ENCODE assay signal across 8 mouse cellular contexts in the genomic region with DNA sequence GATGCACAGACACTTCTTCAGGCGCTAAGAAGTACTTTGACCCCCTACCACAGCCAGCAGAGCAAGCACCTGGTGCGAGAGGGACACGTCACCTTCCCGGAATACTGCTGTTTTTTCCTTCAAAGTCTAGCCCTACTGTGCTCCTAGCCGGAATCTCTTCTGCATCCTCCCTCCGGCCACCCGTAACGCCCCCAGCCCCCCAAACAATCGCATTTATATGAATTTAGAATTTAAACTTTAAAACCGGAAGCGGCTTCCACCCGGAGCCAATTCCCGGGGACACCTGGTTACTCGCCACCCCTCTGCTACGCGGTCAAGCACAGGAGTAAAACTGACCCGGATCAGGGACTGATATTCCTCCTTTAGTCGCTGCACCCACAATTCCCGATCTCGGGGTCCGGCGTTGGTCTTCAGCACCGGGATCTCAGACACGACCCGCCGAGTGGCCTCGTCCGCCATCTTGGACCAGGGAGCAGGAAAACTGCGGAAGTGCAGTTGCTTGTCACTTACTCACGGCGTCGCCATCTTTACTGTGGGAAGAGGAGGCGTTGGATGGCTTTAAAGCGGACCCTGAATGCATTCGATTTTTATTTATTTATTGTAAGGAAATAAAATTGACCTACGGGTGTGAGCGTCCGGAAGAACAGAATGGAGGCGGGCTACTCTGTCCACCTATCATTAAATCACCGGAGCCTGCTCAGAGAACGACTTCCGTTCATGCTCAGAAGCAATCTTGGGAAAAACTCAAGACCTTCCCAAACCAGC. TPM values are rescaled to one million over a fixed set of nuclear protein-coding genes. Genes with fewer than 3 reads are reported as not detected.
A peak's percentile ranks its signal among the peaks of the same experiment; 100 is the strongest.
DNase-seq lines count a peak whose midpoint lies in the region; ATAC-seq and TF ChIP-seq lines count a peak whose summit lies in the region.

A gene (minus strand): TSS at position 727 of the 765 bp plus-strand sequence.

- H3K27me3 ChIP-seq in hindbrain, embryonic 11.5 days (ENCODE audit: control insufficient read depth, insufficient read depth, low read length), result peaks cover 6% of the 10 kb centered on the region
- H3K27me3 ChIP-seq in lung, embryonic 16.5 days (ENCODE audit: control insufficient read depth, insufficient read depth, low read depth, low read length), result peaks cover 8% of the 10 kb centered on the region
- no peaks in the 10 kb centered on the region for H3K27me3 ChIP-seq in thymus, adult 2 months (ENCODE audit: control insufficient read depth, insufficient read depth, low read length)

- H3K4me2 ChIP-seq in hindbrain, embryonic 11.5 days (replicated peaks; ENCODE audit: low read depth, low read length), result peak within 1 kb of the TSS; percentile 65
- peak within 1 kb of the TSS; percentile 79 for H3K4me2 ChIP-seq in lung, embryonic 16.5 days (ENCODE audit: low read depth, low read length)

- peak; percentile 87 for ATAC-seq in hindbrain, embryonic 11.5 days (ENCODE audit: low FRiP score)
- ATAC-seq in lung, embryonic 16.5 days (ENCODE audit: low read depth), result peak; percentile 86

- no peaks in the 10 kb centered on the region for H3K36me3 ChIP-seq in hindbrain, embryonic 11.5 days (ENCODE audit: control insufficient read depth, insufficient read depth, low read length)
- peaks cover 4% of the 10 kb centered on the region for H3K36me3 ChIP-seq in lung, embryonic 16.5 days (ENCODE audit: control insufficient read depth, insufficient read depth, low read length)
- H3K36me3 ChIP-seq in thymus, adult 2 months (ENCODE audit: control insufficient read depth, insufficient read depth, low read length), result no peaks in the 10 kb centered on the region; the same call in 1 of the 2 replicates

- H3K4me1 ChIP-seq in hindbrain, embryonic 11.5 days (replicated peaks; ENCODE audit: control insufficient read depth, insufficient read depth, low read length), result 0 out of 2 replicates have a peak, but pooled peaks cover 3% of the 10 kb centered on the region
- H3K4me1 ChIP-seq in lung, embryonic 16.5 days (replicated peaks; ENCODE audit: control insufficient read depth, insufficient read depth, low read length), result peaks cover 7% of the 10 kb centered on the region; the same call in 1 of the 2 replicates
- peaks cover 2% of the 10 kb centered on the region; the same call in 1 of the 2 replicates for H3K4me1 ChIP-seq in thymus, adult 2 months (replicated peaks; ENCODE audit: control insufficient read depth, insufficient read depth, low read length)

- 1% methylated on average over 42 of the region's 42 CpGs for WGBS in hindbrain, embryonic 11.5 days
- WGBS in lung, embryonic 16.5 days, result under 1% methylated on average over 42 of the region's 42 CpGs
- WGBS in thymus, adult 2 months, result under 1% methylated on average over 42 of the region's 42 CpGs

- TF ChIP-seq POLR2A in thymus, adult 2 months (IDR thresholded peaks at IDR 0.05; ENCODE audit: control insufficient read depth, extremely low read depth, insufficient read depth, low read length, poor library complexity), result 0 out of 2 replicates have a peak, but pooled peaks have one; percentile 41

- TF ChIP-seq CTCF in thymus, adult 2 months (IDR thresholded peaks at IDR 0.05; ENCODE audit: borderline replicate concordance, control insufficient read depth, extremely low read depth, insufficient read depth, low read length, poor library complexity), result no peak

- H3K9ac ChIP-seq in hindbrain, embryonic 11.5 days (ENCODE audit: low read depth, low read length), result peak within 1 kb of the TSS; percentile 81
- H3K9ac ChIP-seq in lung, embryonic 16.5 days (ENCODE audit: low read length), result peak within 1 kb of the TSS; percentile 91

- H3K27ac ChIP-seq in hindbrain, embryonic 11.5 days (ENCODE audit: low read depth, low read length), result peak within 1 kb of the TSS; percentile 89
- peak within 1 kb of the TSS; percentile 97 for H3K27ac ChIP-seq in lung, embryonic 16.5 days (ENCODE audit: low read length)
- peak within 1 kb of the TSS; percentile 54 for H3K27ac ChIP-seq in thymus, adult 2 months (ENCODE audit: control insufficient read depth, insufficient read depth, low read length)

- DNase-seq in Muller cell, postnatal 12 days (ENCODE audit: inconsistent ontology term), result peak; percentile 85
- peak; percentile 90 for DNase-seq in cerebellum, adult 9-11 months
- DNase-seq in frontal cortex, adult 2 months (ENCODE audit: extremely low spot score in 1 of 2, low spot score in 1 of 2), result peak; percentile 68 to 86
- peak; percentile 85 for DNase-seq in hindbrain, embryonic 11.5 days (ENCODE audit: low spot score)
- DNase-seq in layer of hippocampus, adult 9-11 months, result peak; percentile 82
- peak; percentile 75 for DNase-seq in ovary, adult 18-20 months (ENCODE audit: low spot score)
- DNase-seq in thymus, adult 2 months, result peak; percentile 76

- H3K4me3 ChIP-seq in hindbrain, embryonic 11.5 days (ENCODE audit: low read depth, low read length), result peak within 1 kb of the TSS; percentile 48
- H3K4me3 ChIP-seq in lung, embryonic 16.5 days (ENCODE audit: low read length), result peak within 1 kb of the TSS; percentile 77
- H3K4me3 ChIP-seq in thymus, adult 2 months (ENCODE audit: control insufficient read depth, insufficient read depth, low read length), result peak within 1 kb of the TSS; percentile 88

- H3K9me3 ChIP-seq in hindbrain, embryonic 11.5 days (ENCODE audit: control insufficient read depth, low read length), result no peaks in the 10 kb centered on the region
- H3K9me3 ChIP-seq in lung, embryonic 16.5 days (ENCODE audit: control insufficient read depth, low read length), result no peaks in the 10 kb centered on the region

RNA-seq across cellular contexts. Expression of the gene that starts here (rescaled TPM):
- 90.5 and 94.3 TPM in 2 replicates for polyA plus RNA-seq in frontal cortex, adult 2 months (2012; rRNA removed)
- polyA plus RNA-seq in hindbrain, embryonic 11.5 days (2014; fragmentation: Nextera tagmentation; extraction: Ambion mirVana), result 108 and 114 TPM in 2 replicates
- 109 and 111 TPM in 2 replicates for polyA plus RNA-seq in lung, embryonic 16.5 days (2015; fragmentation: Nextera tagmentation; extraction: Ambion mirVana)
- polyA plus RNA-seq in thymus, adult 2 months (2012; rRNA removed), result 18.5 and 20.2 TPM in 2 replicates

Comparison
In these comparisons a context has a peak if more than half of its experiments do, and no peak if none do; other contexts are left out.
1. Peak in every context shown above with its lines: DNase-seq, ATAC-seq, H3K4me3 ChIP-seq and H3K27ac ChIP-seq.